Comparison of ENCODE assay signal across 22 mouse cellular contexts in genomic region chr11:10201021-10201420, GRCm38 (mm10).
A peak's percentile ranks its signal among the peaks of the same experiment; 100 is the strongest.
DNase-seq lines count a peak whose midpoint lies in the region; ATAC-seq and TF ChIP-seq lines count a peak whose summit lies in the region.
"Had no signal": no experiment of that assay in that cellular context is flagged by ENCODE, and none has a peak within 500 bp of the region (broad histone marks: within the 10 kb centered on the region; RNA-seq: fewer than 3 reads in every experiment).

No protein-coding gene starts in this region.

- no peaks in the 10 kb centered on the region for H3K36me3 ChIP-seq in kidney, adult 2 months (ENCODE audit: control insufficient read depth, insufficient read depth, low read length)
- no peaks in the 10 kb centered on the region for H3K36me3 ChIP-seq in kidney, embryonic 15.5 days
- H3K36me3 ChIP-seq in liver, embryonic 11.5 days (ENCODE audit: control insufficient read depth, insufficient read depth, low read length) = no peaks in the 10 kb centered on the region
- H3K36me3 ChIP-seq: forebrain, embryonic 12.5 days; heart, embryonic 13.5 days; intestine, embryonic 15.5 days; limb, embryonic 13.5 days; midbrain, embryonic 10.5 days had no signal

- H3K27ac ChIP-seq in kidney, adult 2 months (ENCODE audit: insufficient read depth, low read depth, low read length) = no peak overlapping the region
- H3K27ac ChIP-seq in kidney, embryonic 15.5 days = no peak overlapping the region
- H3K27ac ChIP-seq in liver, embryonic 11.5 days (ENCODE audit: low read depth, low read length) = no peak overlapping the region
- H3K27ac ChIP-seq: forebrain, embryonic 12.5 days; gastrocnemius, adult 2 months; heart, embryonic 13.5 days; hindbrain, embryonic 14.5 days; intestine, embryonic 15.5 days; layer of hippocampus, adult 2 months; limb, embryonic 13.5 days; liver, embryonic 14.5 days; macrophage; midbrain, embryonic 10.5 days had no signal

- no peak overlapping the region for H3K4me2 ChIP-seq in kidney, embryonic 15.5 days
- no peak overlapping the region for H3K4me2 ChIP-seq in liver, embryonic 11.5 days
- H3K4me2 ChIP-seq: forebrain, embryonic 12.5 days; heart, embryonic 13.5 days; hindbrain, embryonic 14.5 days; intestine, embryonic 15.5 days; limb, embryonic 13.5 days had no signal

- H3K27me3 ChIP-seq in kidney, adult 2 months (replicated peaks; ENCODE audit: control insufficient read depth, insufficient read depth, low read length) = no peaks in the 10 kb centered on the region
- no peaks in the 10 kb centered on the region for H3K27me3 ChIP-seq in kidney, embryonic 15.5 days
- no peaks in the 10 kb centered on the region for H3K27me3 ChIP-seq in liver, embryonic 11.5 days (replicated peaks; ENCODE audit: control insufficient read depth, insufficient read depth, low read length)
- H3K27me3 ChIP-seq: forebrain, embryonic 12.5 days; heart, embryonic 13.5 days; intestine, embryonic 15.5 days; limb, embryonic 13.5 days had no signal

- no peaks in the 10 kb centered on the region for H3K4me1 ChIP-seq in kidney, adult 2 months (ENCODE audit: control insufficient read depth, insufficient read depth, low read length)
- H3K4me1 ChIP-seq in kidney, embryonic 15.5 days = no peaks in the 10 kb centered on the region
- H3K4me1 ChIP-seq in liver, embryonic 11.5 days (replicated peaks; ENCODE audit: control insufficient read depth, insufficient read depth, low read length) = no peaks in the 10 kb centered on the region
- H3K4me1 ChIP-seq: forebrain, embryonic 12.5 days; heart, embryonic 13.5 days; intestine, embryonic 15.5 days; limb, embryonic 13.5 days; midbrain, embryonic 10.5 days had no signal

- no peak for ATAC-seq in kidney, embryonic 15.5 days (replicated peaks; ENCODE audit: low FRiP score)
- no peak for ATAC-seq in liver, embryonic 11.5 days (replicated peaks; ENCODE audit: low FRiP score)
- ATAC-seq in monocyte, adult 5-6 weeks (replicated peaks; ENCODE audit: insufficient number of reproducible peaks, low FRiP score, low TSS enrichment, poor library complexity, severe bottlenecking) = no peak
- ATAC-seq: intestine, embryonic 15.5 days had no signal

- 75% methylated on average over 7 of the region's 7 CpGs for WGBS in kidney, adult 2 months
- WGBS in kidney, embryonic 15.5 days = 84% methylated on average over 7 of the region's 7 CpGs
- 63% methylated on average over 7 of the region's 7 CpGs for WGBS in liver, embryonic 11.5 days

- H3K4me3 ChIP-seq in kidney, adult 2 months (ENCODE audit: insufficient read depth, low read depth, low read length) = no peak overlapping the region
- H3K4me3 ChIP-seq in kidney, embryonic 15.5 days (replicated peaks) = no peak overlapping the region
- no peak overlapping the region for H3K4me3 ChIP-seq in liver, embryonic 11.5 days (ENCODE audit: low read depth, low read length)
- H3K4me3 ChIP-seq: forebrain, embryonic 12.5 days; gastrocnemius, adult 2 months; heart, embryonic 13.5 days; intestine, embryonic 15.5 days; layer of hippocampus, adult 2 months; limb, embryonic 13.5 days; midbrain, embryonic 10.5 days had no signal

- DNase-seq in kidney, adult 2 months = peak; percentile 51
- peak; percentile 19 for DNase-seq in urinary bladder, postnatal 14 days (ENCODE audit: low spot score)
- no peak for DNase-seq in urinary bladder, adult 2 months (ENCODE audit: low spot score)
- peak; percentile 45 for DNase-seq in lung, postnatal 14 days
- DNase-seq in liver, embryonic 11.5 days (ENCODE audit: low spot score) = no peak
- DNase-seq: cerebellum, adult 11 months; cerebellum, postnatal 36 days; gastrocnemius, adult 2 months; heart, adult 18-20 months; layer of hippocampus, postnatal 36 days; right cerebral cortex, adult 18-20 months had no signal

- no peaks in the 10 kb centered on the region for H3K9me3 ChIP-seq in kidney, embryonic 15.5 days (replicated peaks)
- H3K9me3 ChIP-seq in liver, embryonic 11.5 days (ENCODE audit: control insufficient read depth, low read length) = no peaks in the 10 kb centered on the region
- H3K9me3 ChIP-seq: forebrain, embryonic 12.5 days; heart, embryonic 13.5 days; intestine, embryonic 15.5 days; limb, embryonic 13.5 days; midbrain, embryonic 10.5 days had no signal

- TF ChIP-seq POLR2A in kidney, adult 2 months (IDR thresholded peaks at IDR 0.05; ENCODE audit: low read depth, low read length) = no peak

- TF ChIP-seq CTCF in kidney, adult 2 months (conservative IDR thresholded peaks at IDR 0.05; ENCODE audit: insufficient read depth, insufficient read length, low read depth, low read length) = no peak

- no peak overlapping the region for H3K9ac ChIP-seq in kidney, embryonic 15.5 days
- no peak overlapping the region for H3K9ac ChIP-seq in liver, embryonic 11.5 days (ENCODE audit: low read depth, low read length)
- H3K9ac ChIP-seq: forebrain, embryonic 12.5 days; heart, embryonic 13.5 days; hindbrain, embryonic 14.5 days; intestine, embryonic 15.5 days; limb, embryonic 13.5 days; liver, embryonic 14.5 days had no signal

Comparison
In these comparisons a context has a peak if more than half of its experiments do, and no peak if none do; other contexts are left out.
1. DNase-seq: peak in kidney, adult 2 months (single experiment), urinary bladder, postnatal 14 days (single experiment) and lung, postnatal 14 days (single experiment); none in urinary bladder, adult 2 months (single experiment) and liver, embryonic 11.5 days (single experiment).